Mouse (Mus musculus): ENCODE data around the gene Fbp1.
"Not testable (repeated sequence)": the region's sequence is repeated elsewhere in the genome, so short reads cannot be mapped to it uniquely, and the experiment has no call there.

Fbp1 gene

GRCm38 (mm10) chr13:62832239-62832638 is 55.8 kb downstream of the Fbp1 start:
- no peak for DNase-seq

- DNase-seq, result not testable (repeated sequence)
Observed at GRCm38 (mm10) chr13:62815705-62816104, 72.4 kb downstream of the Fbp1 start.

All from cerebellum, adult 18-20 months (tissue).